Mouse (Mus musculus) adrenal gland, adult 2 months (tissue): ENCODE measurements around the gene Wdfy2. TPM values are rescaled to one million over a fixed set of nuclear protein-coding genes. Genes with fewer than 3 reads are reported as not detected.

ENCODE experiments used
- DNase-seq: peaks from one replicate; pipeline ENCODE4 v3.0.0; 2021
- polyA plus RNA-seq: library from polyadenylated mRNA; depleted of rRNA; stranded (reverse); fragments of >200 nt; gene quantifications from 2 replicates; pipeline ENCODE4 v1.2.3, GENCODE M21; 2012
- total RNA-seq, 2 experiments: library from RNA; stranded (reverse); gene quantifications; 2 replicates each; pipeline ENCODE4 v1.2.3; 2021

Gene Wdfy2
- total and polyA plus RNA-seq, 3 experiments = 14.0 to 31.9 (median 29.5) TPM

DNA sequence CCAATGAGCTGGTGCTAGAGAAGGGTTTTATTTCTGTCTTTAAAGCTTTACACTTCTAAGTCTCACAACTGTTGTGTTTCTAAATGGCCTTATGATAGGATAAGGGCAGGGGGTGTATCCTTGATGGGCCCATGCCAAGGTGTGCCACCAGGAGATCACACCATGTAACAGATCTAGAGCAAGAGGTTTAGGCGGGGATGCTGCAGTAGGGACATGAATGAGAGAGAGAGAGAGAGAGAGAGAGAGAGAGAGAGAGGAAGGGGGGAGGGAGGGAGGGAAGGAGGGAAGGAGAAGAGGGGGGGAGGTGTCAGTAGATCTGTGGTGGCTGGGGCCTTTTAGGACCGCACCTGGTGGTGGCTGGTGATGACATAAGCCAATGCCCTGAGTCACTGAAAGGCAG, 5.5 kb downstream of the Wdfy2 start:
- DNase-seq = no peak

DNA sequence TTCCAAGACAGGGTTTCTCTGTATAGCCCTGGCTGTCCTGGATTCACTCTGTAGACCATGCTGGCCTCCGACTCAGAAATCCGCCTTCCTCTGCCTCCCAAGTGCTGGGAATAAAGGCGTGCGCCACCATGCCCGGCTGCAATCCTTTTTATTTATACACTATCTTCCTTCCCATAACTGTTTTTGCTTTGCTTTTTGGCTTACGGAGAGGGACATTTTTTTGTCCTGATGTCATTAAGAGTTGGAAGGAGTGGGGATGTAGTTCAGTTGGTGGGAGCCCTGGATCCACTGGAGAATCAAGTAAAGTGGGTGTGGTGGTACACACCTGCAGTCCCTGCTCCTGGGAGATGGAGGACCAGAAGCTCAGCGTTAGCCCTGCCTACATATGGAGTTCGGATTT, 6.7 kb downstream of the Wdfy2 start:
- DNase-seq = no peak

DNA sequence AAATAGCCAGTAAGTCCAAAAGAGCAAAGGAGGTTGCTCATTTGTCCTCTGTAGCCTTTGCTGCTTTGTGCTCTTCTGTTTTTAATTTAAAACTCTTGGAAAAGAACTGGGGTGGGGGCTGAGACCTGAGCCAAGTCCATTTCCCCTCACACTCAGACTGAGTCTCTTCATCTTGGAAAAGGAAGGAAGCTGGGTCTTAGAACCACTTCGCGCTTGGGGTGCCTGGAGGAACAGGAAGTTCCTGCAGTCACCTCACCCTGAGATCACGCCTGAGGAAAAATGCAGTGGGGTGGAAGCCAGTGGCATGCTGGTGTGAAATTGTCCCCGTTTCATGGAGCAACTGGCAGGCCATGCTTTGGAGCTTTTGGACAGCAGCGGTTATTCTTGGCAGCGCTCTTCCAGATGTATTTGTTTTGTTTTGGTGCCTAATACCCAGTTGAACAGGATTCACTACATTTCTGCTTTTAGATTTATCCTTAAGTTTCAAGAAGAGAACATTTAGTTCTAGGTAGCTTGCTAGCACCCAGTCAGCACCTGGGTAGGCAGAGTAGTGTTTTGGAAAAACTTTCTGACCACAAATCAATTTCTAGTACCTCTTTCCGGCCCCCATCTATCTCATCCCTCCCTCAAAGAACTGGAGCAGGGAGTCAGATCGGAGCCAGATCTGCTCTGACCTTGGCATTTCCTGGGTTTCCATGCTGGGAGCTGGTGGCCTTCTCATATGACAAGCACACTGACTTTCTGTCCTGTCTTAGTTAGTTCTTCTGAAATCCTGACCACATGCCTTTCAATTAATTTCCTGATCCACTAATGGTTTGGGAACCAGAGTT, 7.7 kb downstream of the Wdfy2 start:
- DNase-seq = peak; percentile 90

DNA sequence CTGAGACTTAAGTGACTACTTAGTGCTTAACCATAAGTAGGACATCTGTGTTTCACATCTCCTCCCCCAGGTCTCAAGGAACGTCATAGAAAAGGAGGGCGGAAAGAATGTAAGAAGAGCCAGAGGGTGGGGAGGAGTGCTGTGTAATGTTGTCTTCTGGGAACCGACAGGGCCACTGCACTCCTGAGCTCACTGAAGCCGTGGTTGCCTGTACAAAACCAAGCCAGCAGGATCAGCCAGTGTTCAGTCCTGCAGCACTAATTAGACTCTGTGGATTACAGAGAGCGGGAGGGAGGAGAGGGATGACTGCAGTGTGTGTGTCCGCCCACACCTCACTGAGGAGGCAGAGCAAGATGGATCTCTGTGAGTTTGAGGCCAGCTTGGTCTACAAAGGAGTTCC, 13.5 kb downstream of the Wdfy2 start:
- DNase-seq = no peak

DNA sequence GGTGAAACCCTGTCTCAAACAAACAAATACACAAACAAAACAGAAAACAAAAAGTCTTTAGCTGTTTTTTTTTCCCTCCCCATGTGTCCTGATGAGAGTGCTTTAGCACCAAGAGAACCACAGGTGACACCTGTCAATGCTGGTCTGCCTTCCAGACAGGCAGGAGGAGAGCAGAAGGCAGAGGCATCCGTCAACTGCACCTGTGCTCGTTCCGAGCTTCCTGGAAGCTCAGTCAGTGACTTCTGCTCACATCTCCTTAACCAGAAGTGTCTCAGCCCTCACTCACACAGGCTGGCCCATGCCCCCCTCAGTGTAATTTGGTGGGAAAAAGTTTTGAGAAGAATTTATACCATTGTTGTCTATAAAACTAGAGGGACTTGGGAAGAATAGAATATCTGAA, 15.4 kb downstream of the Wdfy2 start:
- DNase-seq = no peak

DNA sequence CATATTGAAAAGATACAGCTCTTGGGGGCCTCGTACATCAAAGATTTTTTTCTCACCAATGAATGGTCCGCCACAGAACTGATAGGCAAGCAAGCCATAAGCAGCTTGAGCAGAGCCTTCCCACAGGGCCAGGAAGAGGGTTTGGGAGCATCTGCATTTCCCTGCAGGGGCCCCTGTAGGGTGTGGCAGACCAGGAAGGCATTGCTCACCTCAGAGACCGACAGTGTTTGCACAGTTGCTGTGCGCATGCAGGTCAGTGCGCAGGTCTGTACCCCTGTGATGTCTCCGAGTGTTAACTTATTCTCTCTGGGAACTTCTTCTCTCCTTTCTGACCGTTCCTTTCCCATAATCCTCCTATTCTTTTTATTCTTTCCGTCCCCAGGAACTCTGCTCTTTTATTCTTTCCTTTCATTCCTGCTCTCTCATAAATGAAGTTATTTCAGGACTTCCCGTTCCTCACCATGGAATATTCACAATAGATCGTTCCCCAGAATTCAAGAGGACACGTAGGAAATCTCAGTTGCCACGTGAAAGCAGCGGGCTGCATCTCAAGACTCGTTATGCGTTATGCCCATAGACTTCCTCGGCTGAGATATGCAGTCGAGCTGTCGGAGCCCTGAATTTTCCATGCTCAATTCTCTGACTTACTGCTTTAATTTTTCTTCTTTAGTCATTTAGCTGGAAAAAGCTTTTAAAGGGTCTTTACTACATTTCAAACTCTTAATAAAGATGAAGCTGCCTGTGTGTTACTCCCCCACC, 17.8 kb downstream of the Wdfy2 start:
- DNase-seq = no peak

DNA sequence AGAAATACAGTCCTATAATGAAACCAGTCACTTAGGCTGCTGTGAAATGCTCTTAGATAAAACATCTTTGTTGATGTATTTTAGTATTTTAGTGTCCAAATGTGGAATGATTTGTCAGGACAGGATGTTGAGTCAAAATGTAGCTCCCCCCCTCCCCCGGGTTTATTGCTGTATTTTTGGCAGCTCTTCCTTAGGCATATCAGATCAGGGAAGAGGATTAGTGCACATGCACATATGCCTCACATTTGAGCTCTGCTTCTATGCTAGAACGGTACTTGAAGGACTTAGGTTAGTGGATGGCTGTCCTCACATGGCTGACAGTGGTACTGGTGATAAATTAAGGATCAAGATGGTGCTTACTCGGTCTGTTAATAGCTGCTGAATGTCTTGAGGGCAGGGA, 18.4 kb downstream of the Wdfy2 start:
- no peak for DNase-seq

DNA sequence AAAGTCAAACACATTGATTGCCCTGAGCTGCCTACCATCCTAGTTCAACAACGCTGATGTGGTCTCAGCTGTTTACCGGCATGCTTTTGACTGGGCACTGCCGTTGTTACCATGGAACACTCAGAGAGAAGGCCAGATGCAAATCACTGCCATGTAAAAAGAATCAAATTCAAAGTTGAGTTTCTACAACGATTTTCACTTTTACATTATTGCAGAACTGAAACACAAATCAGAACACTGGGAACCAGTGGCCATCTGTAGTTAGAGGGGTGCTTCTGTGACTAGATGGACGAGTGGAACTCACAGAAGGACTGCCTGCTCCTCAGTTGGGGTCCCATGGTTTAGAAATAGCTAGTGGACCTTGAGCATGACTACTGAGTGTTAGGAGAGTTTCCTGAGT, 19.0 kb downstream of the Wdfy2 start:
- DNase-seq = no peak

DNA sequence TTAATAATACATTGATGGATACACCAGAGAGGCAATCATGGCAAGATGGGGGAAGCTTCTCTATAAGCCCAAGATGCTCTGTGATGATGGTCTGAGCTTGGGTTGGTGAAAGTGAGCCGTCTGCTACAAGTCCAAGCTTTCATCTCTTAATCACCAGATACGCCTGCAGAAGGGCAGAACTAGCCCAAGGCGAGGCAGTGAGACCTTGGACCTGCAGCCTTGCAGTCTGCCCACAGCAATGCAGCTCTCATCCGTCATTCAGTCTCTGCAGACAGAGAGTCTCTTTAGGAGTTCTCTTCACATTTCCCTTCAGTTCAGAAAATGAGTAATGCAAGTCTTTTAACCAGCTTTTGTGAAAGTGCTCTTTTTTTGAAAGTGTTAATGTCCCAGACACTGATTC, 20.4 kb downstream of the Wdfy2 start:
- peak; percentile 68 for DNase-seq

DNA sequence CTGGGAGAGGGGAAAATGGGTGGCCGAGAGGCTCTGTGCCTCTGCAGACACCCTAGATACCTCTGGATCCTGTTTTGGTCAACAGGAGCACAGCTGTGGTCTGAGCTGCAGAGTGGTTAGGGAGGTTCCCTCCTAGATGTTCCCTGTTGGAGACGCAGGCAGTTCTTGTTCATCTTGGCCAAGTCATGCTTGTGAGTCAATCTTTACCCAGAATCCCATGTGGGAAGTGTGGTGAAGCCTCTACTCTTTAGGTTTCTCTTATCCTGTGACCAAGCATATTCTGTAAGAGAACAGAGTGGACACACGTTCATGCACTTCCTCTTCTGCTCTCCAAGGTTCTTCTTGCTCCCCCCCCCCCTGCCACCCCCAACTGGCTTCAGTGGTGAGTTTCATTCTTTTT, 20.8 kb downstream of the Wdfy2 start:
- no peak for DNase-seq

DNA sequence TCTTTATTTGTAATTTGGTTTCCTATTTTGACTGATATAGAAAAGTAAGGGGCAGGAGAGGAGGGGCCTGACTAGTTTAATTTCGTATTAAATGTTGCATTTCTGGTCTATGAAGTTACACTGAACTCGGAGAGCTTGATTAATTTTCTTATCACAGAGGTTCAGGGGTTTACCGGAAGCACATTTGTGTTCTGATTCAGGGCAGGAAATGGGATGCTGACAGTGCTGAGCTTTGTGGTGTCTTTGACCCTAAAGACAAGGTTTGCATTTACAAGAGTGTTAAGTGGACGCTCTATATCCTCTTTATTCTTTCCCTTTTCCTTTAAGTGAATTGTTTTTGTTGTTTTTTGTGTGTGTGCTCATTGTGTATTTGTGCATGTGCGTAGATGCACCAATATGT, 25.1 kb downstream of the Wdfy2 start:
- no peak for DNase-seq

DNA sequence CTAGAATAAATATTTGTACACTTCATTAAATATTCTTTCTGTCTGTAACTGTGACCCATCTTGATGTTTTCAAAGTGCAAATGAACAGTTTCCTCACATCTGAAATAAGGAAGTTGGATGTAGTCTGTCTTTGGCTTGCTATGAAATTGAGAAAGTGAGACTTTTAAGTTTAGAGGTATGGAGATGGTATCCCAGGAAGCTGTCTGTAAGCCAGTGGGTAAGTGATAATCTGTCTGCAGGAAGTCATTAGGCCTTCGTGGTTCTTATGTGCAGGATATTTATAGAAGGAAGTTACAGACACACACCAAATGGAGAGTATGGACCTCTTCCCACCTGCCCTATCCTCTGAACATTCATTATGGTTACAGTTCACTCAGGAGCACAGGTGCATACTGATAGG, 26.8 kb downstream of the Wdfy2 start:
- DNase-seq = no peak

DNA sequence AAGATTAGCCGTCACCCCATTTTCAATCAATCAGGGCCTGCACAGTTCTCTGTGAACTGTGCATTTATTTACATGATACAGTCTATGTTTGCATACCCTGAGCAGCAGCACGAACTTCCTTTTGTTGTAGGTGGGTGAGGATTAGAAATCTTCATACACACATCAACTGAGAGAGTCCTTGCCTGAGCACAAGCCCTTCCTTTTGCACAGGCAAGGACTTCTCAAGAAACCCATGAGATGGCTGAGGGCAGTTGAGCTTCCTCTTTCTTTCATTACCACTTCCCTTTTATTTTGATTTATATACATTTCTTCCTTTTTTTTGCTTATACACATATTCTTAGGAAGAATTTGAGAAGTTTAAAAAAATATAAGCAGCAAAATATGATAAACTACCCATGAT, 27.9 kb downstream of the Wdfy2 start:
- DNase-seq = no peak

DNA sequence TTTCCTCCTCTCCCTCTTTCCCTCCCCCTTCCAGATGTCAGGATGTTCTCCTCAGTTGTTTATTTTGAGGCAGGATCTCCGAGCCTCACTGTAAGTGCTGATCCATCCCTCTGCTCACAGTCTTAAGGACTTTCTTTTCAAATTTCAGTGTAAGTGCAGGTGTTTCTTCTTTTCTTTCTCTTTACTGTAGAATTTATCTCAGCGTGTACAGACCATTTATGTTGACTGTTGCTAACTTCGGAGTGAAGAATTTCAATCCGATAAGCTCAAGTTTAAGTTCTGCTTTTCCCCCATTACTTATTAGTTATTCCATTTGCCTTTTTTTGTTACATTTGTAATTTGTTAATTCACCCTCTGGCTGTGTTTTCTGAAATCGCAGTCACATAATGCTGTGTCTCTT, 29.6 kb downstream of the Wdfy2 start:
- DNase-seq = no peak

DNA sequence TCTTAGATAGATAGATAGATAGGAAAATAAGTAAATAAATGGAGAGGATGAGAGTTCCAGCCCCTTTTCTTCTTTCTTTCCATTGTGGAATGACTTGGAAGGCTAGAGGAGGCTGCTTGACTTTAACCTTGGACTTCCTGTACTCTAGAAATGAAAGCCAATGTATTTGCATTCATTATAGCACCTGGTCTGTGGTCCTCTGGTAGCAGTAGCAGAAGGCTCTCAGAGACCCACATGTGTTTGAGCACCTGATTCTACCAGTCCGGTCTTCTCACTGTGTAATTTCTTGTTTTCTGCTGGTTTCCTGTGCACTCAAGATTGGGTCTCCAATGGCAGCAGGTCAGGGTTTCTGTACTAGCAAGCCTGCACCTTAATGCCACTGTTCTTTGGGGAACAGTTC, 30.1 kb downstream of the Wdfy2 start:
- DNase-seq = no peak

DNA sequence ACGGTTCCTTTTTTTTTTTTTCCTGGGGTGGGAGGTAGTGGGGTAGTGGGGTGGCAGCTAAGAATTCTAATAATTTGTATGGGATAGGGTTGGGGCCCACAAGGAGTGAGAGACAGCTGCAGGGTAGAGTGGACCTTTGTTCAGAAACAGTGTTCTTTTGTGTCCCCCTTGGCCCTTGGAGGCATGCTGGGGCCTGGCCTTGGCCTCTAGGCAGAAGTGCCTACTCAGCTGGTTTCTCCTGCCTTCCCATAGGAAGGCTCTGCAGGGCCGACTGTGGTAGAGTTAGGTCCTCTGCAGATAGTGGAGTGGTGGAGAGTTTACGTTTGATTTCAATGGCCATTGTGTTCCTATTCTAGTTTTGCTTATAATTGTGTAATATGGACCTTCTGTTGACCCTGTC, 30.8 kb downstream of the Wdfy2 start:
- no peak for DNase-seq

DNA sequence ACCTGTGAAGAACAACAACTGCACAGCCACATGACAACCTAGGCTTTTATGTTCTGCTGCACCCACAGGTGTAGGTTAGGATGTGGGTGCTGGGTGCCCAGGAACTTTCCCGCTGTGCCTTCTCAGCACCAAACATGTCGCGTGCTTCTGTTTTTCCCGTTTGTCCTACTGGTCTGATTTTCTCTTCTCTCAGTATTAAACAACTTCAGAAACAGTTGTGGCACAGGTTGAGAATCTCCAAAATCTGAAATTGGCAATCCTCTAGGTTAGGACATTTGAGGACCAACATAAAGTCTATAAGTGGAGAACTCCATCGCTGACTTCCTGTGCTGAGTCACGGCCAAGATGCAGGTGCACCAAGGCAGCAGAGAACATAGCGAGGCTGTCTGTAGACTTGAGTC, 32.8 kb downstream of the Wdfy2 start:
- DNase-seq = no peak

DNA sequence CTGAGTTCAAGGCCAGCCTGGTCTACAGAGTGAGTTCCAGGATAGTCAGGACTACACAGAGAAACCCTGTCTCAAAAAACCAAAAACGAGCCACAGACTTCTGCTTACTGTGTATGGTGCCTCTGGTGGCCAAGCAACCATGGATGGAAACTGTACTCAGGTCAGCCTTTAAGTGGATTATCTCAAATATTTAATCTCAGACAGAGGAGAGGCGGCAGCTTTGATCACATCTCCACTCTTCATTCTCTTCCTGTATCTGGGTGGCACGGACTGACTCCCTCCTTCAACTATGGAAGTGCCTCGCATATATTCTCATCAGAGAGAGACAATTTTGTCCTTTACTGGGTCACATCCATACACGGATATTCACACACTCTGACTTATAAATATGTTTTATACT, 34.0 kb downstream of the Wdfy2 start:
- DNase-seq = no peak

DNA sequence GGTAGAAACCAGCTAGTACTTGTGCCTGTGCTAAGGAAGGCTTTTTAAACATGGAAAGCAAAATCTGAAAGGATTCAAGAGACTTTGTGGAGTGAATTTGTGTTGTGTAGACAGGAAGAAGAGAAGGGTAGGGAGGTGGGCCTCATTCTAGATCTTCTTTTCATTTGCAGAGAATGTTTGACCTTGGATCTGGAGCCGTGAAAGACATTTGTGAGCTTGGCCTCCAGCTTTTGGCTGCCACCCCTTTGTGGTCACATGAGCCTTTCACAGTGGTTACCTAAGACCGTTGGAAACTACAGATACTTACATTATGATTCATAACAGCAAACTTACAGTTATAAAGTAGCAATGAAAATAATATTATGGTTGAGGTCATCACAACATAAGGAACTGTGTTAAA, 34.5 kb downstream of the Wdfy2 start:
- DNase-seq = peak; percentile 75

DNA sequence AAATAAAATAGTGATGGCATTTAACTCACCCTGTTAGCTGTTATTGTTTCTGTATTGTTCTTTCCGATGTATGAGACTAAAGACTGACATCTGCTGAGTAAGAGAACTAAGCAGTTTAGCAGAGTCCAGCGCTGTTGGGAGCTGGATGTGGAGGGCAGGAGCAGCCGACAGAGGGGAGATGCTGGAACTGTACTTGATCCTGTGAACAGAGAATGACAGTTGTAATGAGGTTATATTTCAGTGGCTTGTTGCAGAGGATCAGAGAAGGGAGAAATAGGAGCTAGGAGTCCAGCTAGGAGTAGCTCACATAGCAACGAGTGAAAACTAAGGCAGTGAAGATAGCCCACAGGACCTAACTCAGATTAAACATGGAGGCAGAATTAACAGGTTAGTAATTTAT, 36.3 kb downstream of the Wdfy2 start:
- DNase-seq = no peak

DNA sequence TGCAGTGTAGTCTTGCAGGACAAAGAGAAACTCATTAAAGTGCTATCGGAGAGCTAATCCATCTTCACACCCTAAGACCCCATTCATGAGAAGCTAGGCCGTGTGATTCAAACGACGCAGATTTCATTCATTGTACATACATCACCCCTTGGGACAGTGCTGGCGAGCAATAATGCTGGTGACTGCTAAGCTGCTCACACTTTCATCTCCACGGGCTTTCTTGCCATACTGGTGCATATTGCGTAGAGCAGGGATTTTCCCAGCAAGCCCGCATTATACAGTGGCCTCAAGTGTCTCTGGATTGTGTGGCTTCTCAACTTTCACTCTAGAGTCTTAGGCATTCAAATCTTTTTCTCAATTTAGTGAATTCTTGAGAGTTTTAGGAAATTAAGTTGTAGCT, 36.9 kb downstream of the Wdfy2 start:
- no peak for DNase-seq

DNA sequence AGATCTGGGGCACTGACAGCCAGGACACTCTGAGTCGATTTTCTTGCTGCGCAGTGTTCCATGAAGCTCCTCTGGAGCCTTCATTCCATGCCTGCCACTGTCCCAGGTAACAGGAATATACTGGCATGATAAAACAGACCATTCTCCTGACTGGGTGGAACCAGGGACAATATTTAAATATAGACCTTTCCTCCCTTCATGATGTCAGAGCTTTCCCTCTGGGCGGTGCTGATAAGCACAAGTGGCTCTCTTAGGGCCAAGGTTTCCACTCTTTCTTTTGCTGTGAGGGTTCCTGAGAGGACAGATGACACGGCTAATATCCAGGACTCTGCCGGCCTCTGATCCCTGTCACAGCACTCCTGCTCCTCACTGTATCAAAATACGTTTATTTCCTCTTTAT, 40.6 kb downstream of the Wdfy2 start:
- DNase-seq = peak; percentile 62

DNA sequence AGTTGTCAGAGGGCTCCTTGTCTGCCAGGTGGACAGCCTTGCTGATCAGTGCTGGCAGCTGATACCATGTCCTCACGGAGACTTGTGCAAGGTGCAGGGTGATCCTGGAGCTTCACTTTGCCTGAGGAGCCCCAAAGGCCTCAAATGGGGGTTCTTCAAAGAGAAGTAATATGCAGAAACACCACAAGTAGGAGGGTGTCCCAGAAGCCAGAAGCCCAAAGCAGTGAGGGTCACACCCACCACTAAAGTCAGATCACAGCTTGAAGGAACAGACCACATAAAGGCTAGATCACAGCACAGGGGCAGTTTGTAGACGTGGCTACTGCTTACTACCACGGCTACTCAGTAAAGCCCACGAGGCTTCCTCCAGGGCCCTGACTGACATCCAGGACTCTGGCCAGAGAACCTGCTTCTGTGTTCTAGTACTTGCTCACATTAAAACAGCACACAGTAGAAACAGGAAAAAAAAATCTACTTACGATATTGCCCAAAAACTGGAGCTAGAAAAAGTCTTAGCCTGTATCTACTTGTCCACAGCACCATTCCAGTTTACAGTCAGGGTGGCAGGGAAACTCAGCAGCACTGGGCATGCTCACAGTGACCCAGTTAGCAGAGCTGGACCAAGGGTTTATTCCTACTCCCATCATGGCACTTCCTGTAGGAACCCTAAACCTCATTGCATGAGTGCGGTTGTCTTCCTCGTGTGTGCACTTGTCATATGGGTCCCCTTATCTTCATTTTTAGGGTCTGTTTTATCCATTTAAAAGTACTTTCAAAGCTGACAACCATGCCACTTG, 41.4 kb downstream of the Wdfy2 start:
- peak; percentile 32 for DNase-seq
